Mouse (Mus musculus): Measurements from ENCODE around the gene Bicdl2. TPM values are rescaled to one million over a fixed set of nuclear protein-coding genes. Genes with fewer than 3 reads are reported as not detected.

Bicdl2 gene
- total RNA-seq, 2 experiments from 2014 or later = not detected

- DNase-seq (ENCODE audit: low spot score in 2 of 2) = peak in 1 of 2 experiments; percentile 29
- intact Hi-C loops (cut with DNase I) = loop anchor here (1.0 to 5.0 kb wide), 3 partner anchors 22 to 127 kb away; partner anchors contain the start of genes Bicdl2 and Tnfrsf12a
Measured at GRCm38 (mm10) chr17:23699131-23700077, 39.1 kb downstream of the Bicdl2 start.

GRCm38 (mm10) chr17:23700079-23700478, 39.8 kb downstream of the Bicdl2 start:
- DNase-seq (ENCODE audit: low spot score in 2 of 2) = peak; percentile 90 to 95
- intact Hi-C loops (cut with DNase I) = loop anchor here (1.0 to 5.0 kb wide), 3 partner anchors 23 to 128 kb away; partner anchors contain the start of genes Bicdl2 and Tnfrsf12a

GRCm38 (mm10) chr17:23703301-23703700, 43.0 kb downstream of the Bicdl2 start:
- DNase-seq (ENCODE audit: low spot score in 2 of 2) = peak in 1 of 2 experiments; percentile 81
- intact Hi-C loops (cut with DNase I) = loop anchor here (5.0 kb wide), 2 partner anchors 41 to 131 kb away; partner anchors contain the start of gene Bicdl2

- peak; percentile 40 to 52 for DNase-seq (ENCODE audit: low spot score in 2 of 2)
- intact Hi-C loops (cut with DNase I) = loop anchor here (2.0 to 5.0 kb wide), 3 partner anchors 30 to 132 kb away; partner anchors contain the start of gene Bicdl2
Measured at GRCm38 (mm10) chr17:23704741-23705140, 44.4 kb downstream of the Bicdl2 start.

DNA sequence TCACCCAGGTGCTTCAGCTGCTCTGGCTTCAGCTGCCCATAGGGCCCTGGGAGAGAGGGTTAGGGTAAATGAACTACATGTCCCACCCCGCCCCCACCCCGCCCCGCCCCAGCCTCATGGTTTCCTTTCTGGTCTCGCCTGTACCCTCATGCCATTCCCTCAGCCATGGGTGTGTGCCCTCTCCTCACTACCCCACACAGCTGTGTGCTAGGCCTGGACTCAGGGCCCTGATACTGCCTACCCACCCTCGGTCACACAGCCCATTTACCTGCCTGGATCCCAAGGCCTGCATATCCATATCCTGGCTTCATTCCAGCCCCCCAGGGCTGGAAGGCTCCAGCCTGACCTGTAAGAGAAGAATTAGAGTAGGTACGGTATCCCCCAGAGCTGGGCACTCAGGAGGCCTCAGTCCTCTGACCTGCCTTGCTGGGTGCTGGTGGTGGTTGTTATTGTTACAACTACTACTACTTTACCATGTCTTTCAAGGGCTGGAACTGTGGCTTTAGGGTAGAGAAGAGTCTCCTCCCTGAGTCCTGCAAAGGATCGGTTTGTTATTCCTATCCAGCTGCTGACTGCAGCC, 45.3 kb downstream of the Bicdl2 start:
- no peak for DNase-seq (ENCODE audit: low spot score in 2 of 2)
- intact Hi-C loops (cut with DNase I) = loop anchor here (2.0 kb wide), 1 partner anchor 31 kb away; no protein-coding TSS in a partner anchor

- peak; percentile 72 to 74 for DNase-seq (ENCODE audit: low spot score in 2 of 2)
- intact Hi-C loops (cut with DNase I) = no loop called here
Measured at GRCm38 (mm10) chr17:23706212-23706611, 45.9 kb downstream of the Bicdl2 start.

GRCm38 (mm10) chr17:23717003-23717402, 56.7 kb downstream of the Bicdl2 start:
- intact Hi-C loops (cut with DNase I) = no loop called here
- DNase-seq (ENCODE audit: low spot score in 2 of 2) = no peak

Other genes with a start within 250 kb of the Bicdl2 start
- gene Vmn2r117, start 180.8 kb upstream of the Bicdl2 start, total RNA-seq (2021) = not detected
- 1 to 10 TPM; 6.5 to 7.0 TPM for gene Zfp213, start 96.3 kb upstream of the Bicdl2 start, total RNA-seq (2021)
- 10 to 100 TPM; 23.7 to 25.3 TPM for gene Zfp13, start 61.0 kb upstream of the Bicdl2 start, total RNA-seq (2021)
- not detected for gene Zscan10, start 59.6 kb upstream of the Bicdl2 start, total RNA-seq (2021)
- under 1 TPM; 0.32 to 0.34 TPM for gene Mmp25, start 15.2 kb upstream of the Bicdl2 start, total RNA-seq (2021)
- 100 to 1,000 TPM; 127 to 129 TPM for gene Hcfc1r1, start 13.1 kb downstream of the Bicdl2 start, total RNA-seq (2021)
- gene Thoc6, start 13.4 kb downstream of the Bicdl2 start, total RNA-seq (2021) = 1 to 10 TPM; 5.2 to 7.4 TPM
- 10 to 100 TPM; 10.3 to 13.5 TPM for gene Tnfrsf12a, start 17.0 kb downstream of the Bicdl2 start, total RNA-seq (2021)
- gene Cldn6, start 18.7 kb downstream of the Bicdl2 start, total RNA-seq (2021) = not detected
- under 1 TPM in 1 of 2 experiments, not detected in 1; 0.25 TPM for gene Cldn9, start 23.5 kb downstream of the Bicdl2 start, total RNA-seq (2021)
- gene 1520401A03Rik, start 62.3 kb downstream of the Bicdl2 start, total RNA-seq (2021) = not detected
- 1 to 10 TPM; 3.0 to 3.3 TPM for gene Pkmyt1, start 65.8 kb downstream of the Bicdl2 start, total RNA-seq (2021)
- 10 to 100 TPM; 52.8 to 58.2 TPM for gene Paqr4, start 80.4 kb downstream of the Bicdl2 start, total RNA-seq (2021)
- gene Kremen2, start 85.3 kb downstream of the Bicdl2 start, total RNA-seq (2021) = under 1 TPM; 0.60 to 0.71 TPM
- gene Flywch1, start 111.1 kb downstream of the Bicdl2 start, total RNA-seq (2021) = 100 to 1,000 TPM; 304 to 305 TPM
- 10 to 100 TPM; 14.5 to 15.4 TPM for gene Flywch2, start 125.6 kb downstream of the Bicdl2 start, total RNA-seq (2021)
- 100 to 1,000 TPM; 495 to 577 TPM for gene Srrm2, start 130.0 kb downstream of the Bicdl2 start, total RNA-seq (2021)
- 100 to 1,000 TPM; 359 to 371 TPM for gene Elob, start 168.6 kb downstream of the Bicdl2 start, total RNA-seq (2021)
- not detected for gene Prss33, start 175.6 kb downstream of the Bicdl2 start, total RNA-seq (2021)
- not detected for gene Prss32, start 183.3 kb downstream of the Bicdl2 start, total RNA-seq (2021)
- 1 to 10 TPM; 1.1 to 2.3 TPM for gene Prss41, start 183.7 kb downstream of the Bicdl2 start, total RNA-seq (2021)
- gene Prss21, start 207.6 kb downstream of the Bicdl2 start, total RNA-seq (2021) = not detected
- not detected for gene Dcpp1, start 220.4 kb downstream of the Bicdl2 start, total RNA-seq (2021)
- gene Dcpp2, start 220.4 kb downstream of the Bicdl2 start, total RNA-seq (2021) = not detected

All from left cerebral cortex, postnatal 25 days (tissue).